Mouse (Mus musculus): ENCODE measurements at regions not wholly inside any gene's neighbourhood (a gene's known extent, or its start where the extent isn't known, plus 50 kb on each side); places are given as distances from the start of the nearest gene placed in this dataset.

DNA sequence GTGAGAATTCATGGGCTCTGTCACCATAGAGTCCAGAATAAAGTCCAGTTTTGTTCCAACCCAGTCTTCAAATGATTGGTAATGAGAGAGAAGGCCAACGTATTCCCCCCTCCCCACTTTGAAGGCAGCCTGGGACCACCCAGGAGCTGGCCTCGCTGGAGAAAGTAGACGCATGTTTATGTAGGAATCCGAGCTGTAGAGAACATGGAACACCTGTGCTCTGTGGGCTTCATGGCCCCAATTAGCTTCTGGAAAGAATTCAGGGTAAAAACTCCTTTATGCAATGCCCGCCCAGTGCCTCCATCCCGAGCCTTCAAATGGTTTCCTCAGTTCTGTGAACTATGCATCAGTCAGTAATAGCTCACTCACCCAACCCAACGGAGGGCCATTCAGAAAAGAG, 62.3 kb upstream of the Hmga2 start:
- TF ChIP-seq USF1 (IDR thresholded peaks at IDR 0.05; ENCODE audit: low read depth) (no peak), MAX (IDR thresholded peaks at IDR 0.05; ENCODE audit: low read depth) (no peak), POLR2A (IDR thresholded peaks at IDR 0.05; ENCODE audit: insufficient read length, low read depth) (no peak), E2F4 (IDR thresholded peaks at IDR 0.05; ENCODE audit: insufficient read depth) (no peak), TCF12 (IDR thresholded peaks at IDR 0.05; ENCODE audit: insufficient read depth, poor library complexity, severe bottlenecking) (no peak), CEBPB (IDR thresholded peaks at IDR 0.05; ENCODE audit: insufficient read depth, poor library complexity, severe bottlenecking) (no peak), MYOG (IDR thresholded peaks at IDR 0.05; ENCODE audit: control insufficient read depth in 1 of 3, insufficient read depth in 1 of 3, insufficient read length in 2 of 3, low read depth in 2 of 3) (no peak), POLR2AphosphoS2 (IDR thresholded peaks at IDR 0.05; ENCODE audit: insufficient read length, low read depth) (no peak), MYOD1 (IDR thresholded peaks at IDR 0.05; ENCODE audit: control insufficient read depth in 1 of 3, insufficient read length in 2 of 3, low read depth in 2 of 3) (no peak), SRF (IDR thresholded peaks at IDR 0.05; ENCODE audit: control insufficient read depth, insufficient read length, low read depth) (no peak)
